Mouse (Mus musculus): Measurements from ENCODE around the gene Tmcc3.

Gene Tmcc3

DNA sequence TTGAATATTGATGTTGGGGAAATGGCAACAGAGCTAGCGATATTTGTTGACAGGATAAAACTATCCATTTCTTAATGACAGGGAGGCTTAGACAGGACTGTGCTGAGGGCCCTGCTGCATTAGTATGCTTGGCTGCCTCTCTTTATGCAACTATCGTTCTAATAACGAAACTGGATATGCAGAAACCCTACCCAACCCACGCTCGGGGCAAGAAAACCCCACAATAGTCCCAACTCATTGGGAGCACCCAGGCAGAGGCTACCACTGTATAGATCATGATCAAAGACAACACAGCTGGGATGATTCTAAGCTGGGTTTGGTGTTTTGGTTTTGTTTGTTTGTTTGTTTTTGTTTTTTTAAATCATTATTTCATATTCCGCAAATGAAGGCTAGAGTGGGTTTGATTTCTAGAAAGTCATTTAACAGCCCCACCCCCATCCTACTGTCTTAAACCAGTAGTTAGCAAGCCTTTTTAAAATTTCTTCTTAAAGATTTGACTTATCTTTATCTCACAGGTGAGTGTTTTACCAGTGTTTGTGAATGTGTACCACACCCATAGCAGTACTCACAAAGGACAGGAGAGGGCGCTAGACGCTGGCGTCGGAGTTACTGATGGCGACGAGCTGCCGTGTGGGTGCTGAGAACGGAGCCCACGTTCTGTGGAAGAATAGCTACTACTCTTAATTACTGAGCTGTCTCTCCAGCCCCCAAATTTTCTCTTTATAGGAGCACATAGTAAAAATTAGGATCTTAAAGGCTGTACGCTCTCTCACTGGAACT, 20.8 kb downstream of the Tmcc3 start:
- DNase-seq, result no peak

- no peak for DNase-seq
Measured at GRCm38 (mm10) chr10:94333328-94333727, 21.6 kb downstream of the Tmcc3 start.

DNA sequence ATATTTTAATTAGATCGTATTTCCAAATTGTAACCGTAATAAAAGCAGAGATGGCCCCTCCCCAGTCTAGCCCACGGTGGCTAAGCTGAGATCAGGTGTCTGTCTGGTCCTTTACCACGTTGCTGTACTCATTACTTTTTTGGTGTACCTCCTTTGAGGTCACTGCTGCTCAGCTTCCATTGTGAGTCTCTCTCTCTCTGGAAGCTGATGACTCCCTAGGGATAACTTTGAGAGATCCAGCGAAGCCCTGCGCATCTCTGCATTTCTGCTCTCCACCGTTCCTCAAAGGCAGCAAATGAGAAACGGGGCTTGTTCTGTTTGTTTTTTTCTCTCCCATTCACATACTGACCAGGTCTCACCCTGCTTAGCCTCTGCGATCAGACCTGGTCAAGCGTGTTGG, 23.3 kb downstream of the Tmcc3 start:
- DNase-seq, result no peak

- DNase-seq, result no peak
Measured at GRCm38 (mm10) chr10:94336071-94336470, 24.3 kb downstream of the Tmcc3 start.

DNA sequence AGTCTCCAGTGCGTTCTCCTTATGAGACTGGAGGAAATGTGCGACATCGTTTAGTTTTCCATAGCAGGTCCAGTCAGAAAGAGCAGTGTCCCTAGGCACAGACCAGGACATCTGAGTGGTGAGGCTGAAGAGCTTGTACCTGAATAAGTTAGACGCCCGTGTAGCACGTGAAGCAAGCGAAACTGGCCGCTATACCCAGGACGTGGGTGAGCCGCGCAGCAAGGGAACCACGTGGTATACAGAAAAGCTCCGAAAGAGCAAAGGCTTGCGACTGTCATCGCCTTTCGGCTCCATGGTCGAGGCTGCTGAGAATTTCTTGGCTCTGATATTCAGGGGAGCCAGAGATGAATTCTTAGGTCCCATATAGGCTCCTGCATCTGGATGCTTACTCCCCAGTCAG, 29.8 kb downstream of the Tmcc3 start:
- DNase-seq, result no peak

DNA sequence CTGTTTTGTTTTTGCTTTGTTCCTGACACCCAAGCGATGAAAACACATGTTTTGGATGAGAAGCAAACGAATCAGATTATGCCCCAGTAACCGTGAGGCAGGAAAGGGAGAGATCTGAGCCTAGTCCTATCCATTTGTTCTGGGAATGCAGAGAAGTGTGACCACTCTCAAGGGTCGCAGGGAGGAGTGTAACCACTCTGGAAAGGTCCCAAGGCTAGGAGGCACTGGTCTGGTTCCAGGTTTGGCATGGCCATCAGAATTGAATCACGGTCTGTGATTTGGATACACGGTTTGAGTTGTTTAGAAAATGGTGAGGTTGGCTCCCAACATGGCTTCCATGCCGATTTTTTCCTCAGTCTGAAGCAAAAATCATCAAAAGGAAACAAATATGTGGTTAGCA, 30.5 kb downstream of the Tmcc3 start:
- DNase-seq, result no peak

GRCm38 (mm10) chr10:94343581-94343980, 31.8 kb downstream of the Tmcc3 start:
- DNase-seq, result no peak

GRCm38 (mm10) chr10:94344631-94345417, 33.1 kb downstream of the Tmcc3 start:
- no peak for DNase-seq

DNA sequence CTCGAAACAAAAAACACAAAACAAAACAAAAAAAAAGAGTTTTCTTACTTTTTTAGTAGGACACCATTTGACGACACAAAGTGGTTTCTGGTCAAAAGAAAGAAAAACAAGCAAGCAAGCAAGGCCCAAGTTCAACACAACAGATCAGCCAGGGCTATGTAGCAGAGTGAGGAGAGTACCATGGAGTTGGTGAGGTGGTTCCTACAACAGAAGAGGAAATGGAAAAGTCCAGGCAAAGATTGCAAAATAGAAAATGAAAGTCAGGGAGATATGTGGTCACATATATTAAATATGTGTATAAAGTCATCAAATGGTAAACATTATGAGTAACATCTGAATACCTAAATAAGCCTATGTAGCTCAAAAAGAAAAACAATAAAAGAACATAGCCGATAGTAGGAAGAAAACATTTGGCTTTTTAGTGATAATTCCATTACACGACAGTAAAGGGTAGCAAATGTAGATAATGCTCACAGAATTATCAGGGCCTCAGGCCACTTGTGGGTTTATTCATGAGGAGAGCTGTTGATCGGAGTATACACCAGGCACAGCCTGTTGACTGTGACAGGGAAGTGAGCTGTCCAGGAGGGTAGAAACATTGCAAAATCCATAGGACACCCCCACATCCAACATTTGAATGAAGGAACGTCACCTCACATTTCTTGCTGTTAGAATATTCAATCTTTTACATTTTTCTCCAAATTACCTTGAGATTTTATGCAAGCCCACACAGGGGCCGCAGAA, 33.9 kb downstream of the Tmcc3 start:
- DNase-seq, result no peak

GRCm38 (mm10) chr10:94346596-94346995, 34.8 kb downstream of the Tmcc3 start:
- no peak for DNase-seq

DNA sequence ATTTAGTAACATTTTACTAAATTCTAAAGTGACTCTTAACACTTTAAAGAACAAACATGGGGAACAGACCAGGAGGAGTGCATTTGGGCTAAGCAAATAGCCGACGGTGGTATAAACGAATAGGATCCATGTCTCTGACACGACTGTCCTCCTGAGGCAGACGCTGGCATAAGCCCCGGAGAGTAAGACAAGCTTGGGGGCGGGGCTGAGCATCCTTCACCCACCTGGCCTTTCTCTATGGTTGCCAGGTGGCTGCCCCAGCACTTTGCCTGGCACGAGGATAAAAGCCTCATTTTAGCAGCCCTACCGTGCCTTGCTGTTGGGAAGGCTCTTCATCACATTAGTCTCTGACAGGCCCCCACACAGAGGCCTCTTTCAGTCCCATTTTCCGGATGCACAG, 35.5 kb downstream of the Tmcc3 start:
- no peak for DNase-seq

- no peak for DNase-seq
Measured at GRCm38 (mm10) chr10:94347959-94348358, 36.2 kb downstream of the Tmcc3 start.

- DNase-seq, result no peak
Measured at GRCm38 (mm10) chr10:94350207-94350606, 38.5 kb downstream of the Tmcc3 start.

DNA sequence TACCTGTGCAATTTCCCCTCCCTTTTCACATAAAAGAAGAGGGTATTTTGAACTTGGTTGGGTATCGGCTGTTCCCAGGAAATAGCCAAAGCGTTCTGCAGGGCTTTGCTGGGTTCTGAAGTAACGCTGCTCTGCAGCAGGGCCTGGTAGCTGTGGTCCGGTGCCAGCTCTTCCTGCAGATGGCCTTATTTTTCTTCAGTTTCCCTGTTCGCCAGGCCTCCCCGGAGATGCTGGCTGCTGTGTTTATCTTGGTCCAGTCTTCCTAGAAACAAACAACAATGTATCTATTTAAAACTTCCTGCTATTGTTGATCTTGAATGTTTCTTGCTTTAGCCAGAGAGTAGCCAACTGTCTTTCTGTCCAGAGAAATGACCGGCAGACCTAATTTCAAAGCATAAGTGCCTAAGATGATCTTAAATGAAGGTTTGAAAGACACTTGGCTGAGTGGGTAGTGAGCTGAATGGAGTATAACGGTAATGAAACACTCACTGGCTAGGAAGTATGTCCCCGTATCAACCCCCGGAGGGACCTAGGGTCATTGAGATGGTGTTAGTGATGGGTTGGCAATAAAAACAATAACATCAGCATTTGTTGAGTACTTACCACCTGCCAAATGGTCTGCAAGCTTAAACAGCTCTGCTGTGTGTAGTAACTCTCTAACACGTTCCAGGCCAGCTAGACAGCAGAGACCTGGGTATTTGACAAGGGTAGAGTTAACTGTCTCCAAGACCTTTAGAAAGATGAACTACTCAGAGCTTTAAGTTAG, 39.3 kb downstream of the Tmcc3 start:
- DNase-seq, result no peak

GRCm38 (mm10) chr10:94352172-94352876, 40.6 kb downstream of the Tmcc3 start:
- DNase-seq, result no peak

- DNase-seq, result no peak
Measured at GRCm38 (mm10) chr10:94352877-94353853, 41.4 kb downstream of the Tmcc3 start.

- DNase-seq, result no peak
Measured at GRCm38 (mm10) chr10:94354005-94354404, 42.3 kb downstream of the Tmcc3 start.

GRCm38 (mm10) chr10:94354427-94354826, 42.7 kb downstream of the Tmcc3 start:
- DNase-seq, result no peak

DNA sequence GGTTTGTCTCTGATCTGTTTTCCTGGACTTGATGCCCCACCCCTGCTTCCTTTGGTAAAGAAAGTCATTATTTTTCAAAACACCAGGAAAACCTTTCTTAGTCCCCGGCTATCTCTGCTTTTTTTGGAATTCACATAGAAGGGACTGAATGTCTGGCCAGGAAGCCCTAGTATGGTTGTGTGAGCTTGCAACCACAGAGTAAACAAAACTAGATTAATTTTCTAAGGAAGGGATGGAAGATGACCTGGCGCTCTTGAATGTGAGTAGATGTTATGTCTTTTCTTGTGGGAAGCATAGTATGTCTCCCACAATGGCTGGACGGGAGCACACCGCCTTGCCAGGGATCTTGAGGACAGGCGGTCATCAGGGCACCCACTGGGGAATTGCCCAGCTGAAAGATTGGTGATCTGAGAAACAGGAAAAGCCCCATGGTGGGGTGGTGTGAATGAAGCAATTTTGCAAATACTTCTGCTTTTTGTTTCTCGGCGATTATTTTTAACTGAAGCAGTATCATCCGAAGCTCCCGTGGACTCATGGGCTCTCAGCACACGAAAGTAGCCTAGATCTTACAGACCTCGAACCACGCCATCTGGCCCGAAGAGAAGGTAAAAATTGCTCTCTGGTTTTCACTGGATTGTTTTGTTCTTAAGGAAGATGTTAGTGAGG, 44.9 kb downstream of the Tmcc3 start:
- DNase-seq, result no peak

- DNase-seq, result no peak
Measured at GRCm38 (mm10) chr10:94360664-94361063, 48.9 kb downstream of the Tmcc3 start.
